Mouse (Mus musculus) spleen, adult 2 months (tissue): ENCODE measurements around the gene Best2. TPM values are rescaled to one million over a fixed set of nuclear protein-coding genes. Genes with fewer than 3 reads are reported as not detected.

Experiments
- DNase-seq, 2 experiments: peaks; one replicate each; pipeline versions ENCODE4 v3.0.0 to v3.0.0-alpha.2; 2012 to 2021; ENCODE audit warnings: low spot score in 2 of 2, low read depth in 1 of 2
- H3K27ac ChIP-seq: fragments of 200-500 bp; 2 replicates; pipeline ENCODE4 v1.5.1; 2012; ENCODE audit warnings: low read length, inconsistent platforms; ENCODE audit not compliant: insufficient read depth
- H3K27me3 ChIP-seq: fragments of 200-500 bp; 2 replicates; pipeline ENCODE4 v1.6.1; 2012; ENCODE audit warnings: mild to moderate bottlenecking, moderate library complexity, low read length, inconsistent platforms; ENCODE audit not compliant: control insufficient read depth, insufficient read depth
- H3K36me3 ChIP-seq: fragments of 200-500 bp; 2 replicates; pipeline ENCODE4 v1.6.1; 2012; ENCODE audit warnings: mild to moderate bottlenecking, low read length, inconsistent platforms; ENCODE audit not compliant: control insufficient read depth, insufficient read depth
- H3K4me1 ChIP-seq: fragments of 200-500 bp; 2 replicates; pipeline ENCODE4 v1.6.1; 2011; ENCODE audit warnings: inconsistent platforms; ENCODE audit not compliant: control insufficient read depth, insufficient read depth, insufficient read length
- H3K4me3 ChIP-seq: fragments of 200-500 bp; 2 replicates; pipeline ENCODE4 v1.5.1; 2011; ENCODE audit warnings: mild to moderate bottlenecking, inconsistent platforms; ENCODE audit not compliant: insufficient read depth, insufficient read length; ENCODE audit errors: extremely low read depth
- CTCF ChIP-seq: fragments of 200-500 bp; IDR thresholded peaks from 2 replicates; pipeline ENCODE4 v1.5.1; 2011; ENCODE audit warnings: mild to moderate bottlenecking, inconsistent platforms; ENCODE audit not compliant: insufficient read depth, insufficient read length, insufficient replicate concordance; ENCODE audit errors: extremely low read depth
- POLR2A ChIP-seq: fragments of 200-500 bp; IDR thresholded peaks from 2 replicates; pipeline ENCODE4 v1.6.1; 2011; ENCODE audit warnings: low read depth, low read length, inconsistent platforms
- WGBS: fragments of 180-500 bp; shearing (Covaris S2); methylation state at CpG from one replicate; pipeline ENCODE4 v1.1.7; 2018; 5-methylcytosine and 5-hydroxymethylcytosine counted together
- polyA plus RNA-seq: library from polyadenylated mRNA; depleted of rRNA; stranded (reverse); fragments of >200 nt; gene quantifications from 2 replicates; pipeline ENCODE4 v1.2.3, GENCODE M21; 2012

Gene Best2
- polyA plus RNA-seq, 1 experiment, result not detected

- no peak for TF ChIP-seq CTCF
- no peak overlapping the region for H3K4me3 ChIP-seq
- no peaks in the 10 kb centered on the region for H3K27me3 ChIP-seq
- no peak for DNase-seq
- peaks cover 18% of the 10 kb centered on the region for H3K36me3 ChIP-seq
- H3K4me1 ChIP-seq, result peaks cover 9% of the 10 kb centered on the region; the same call in 1 of the 2 replicates
- 81% methylated on average over 1 of the region's 1 CpGs for WGBS
- H3K27ac ChIP-seq, result no peak overlapping the region
Measured at GRCm38 (mm10) chr8:85033867-85034266, 19.5 kb upstream of the Best2 start.

DNA sequence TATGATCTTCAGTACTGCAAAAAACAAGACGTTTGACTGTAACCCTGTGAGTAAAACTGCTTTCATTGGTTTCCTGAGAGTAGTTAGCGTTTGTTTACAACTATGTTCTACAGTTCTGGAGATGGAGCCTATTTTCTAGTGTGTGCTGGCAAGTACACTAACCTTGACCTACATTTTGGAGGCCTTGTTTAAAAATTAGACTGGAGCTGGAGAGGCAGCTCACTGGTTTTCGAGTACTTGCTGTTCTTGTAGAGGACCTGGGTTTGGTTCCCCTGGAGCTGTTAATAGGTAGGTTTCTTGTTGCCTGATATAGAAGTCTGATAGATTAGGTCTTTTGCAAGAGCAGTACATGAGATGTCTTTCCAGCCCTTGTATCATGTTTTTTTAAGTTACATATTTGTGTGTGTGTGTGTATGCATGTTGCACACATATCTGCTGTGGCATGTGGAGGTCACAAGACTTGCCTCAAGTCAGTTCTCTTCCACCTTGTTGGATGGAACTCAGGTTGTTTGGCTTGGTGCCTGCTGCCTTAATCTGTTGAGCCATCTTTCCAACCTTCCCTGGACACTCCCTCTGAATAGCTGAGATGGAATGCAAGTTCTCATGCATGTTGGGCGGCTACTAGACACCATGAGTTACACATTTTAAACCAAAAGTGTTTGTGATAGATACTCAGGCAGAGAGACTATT is 18.4 kb upstream of the Best2 start:
- Histone ChIP-seq H3K4me3 (no peak overlapping the region), H3K4me1 (peaks cover 12% of the 10 kb centered on the region; the same call in 1 of the 2 replicates), H3K27ac (no peak overlapping the region), H3K27me3 (no peaks in the 10 kb centered on the region), H3K36me3 (peaks cover 18% of the 10 kb centered on the region)
- no peak for DNase-seq
- 91% methylated on average over 4 of the region's 4 CpGs for WGBS
- TF ChIP-seq POLR2A, result no peak
- no peak for TF ChIP-seq CTCF

- Histone ChIP-seq H3K27me3 (no peaks in the 10 kb centered on the region), H3K27ac (no peak overlapping the region), H3K4me1 (peaks cover 12% of the 10 kb centered on the region; the same call in 1 of the 2 replicates), H3K36me3 (peaks cover 18% of the 10 kb centered on the region), H3K4me3 (no peak overlapping the region)
- TF ChIP-seq POLR2A, result no peak
- no peak for TF ChIP-seq CTCF
- WGBS, result 89% methylated on average over 14 of the region's 14 CpGs
- DNase-seq, result no peak
Measured at GRCm38 (mm10) chr8:85029271-85029670, 14.9 kb upstream of the Best2 start.

- peaks cover 12% of the 10 kb centered on the region; the same call in 1 of the 2 replicates for H3K4me1 ChIP-seq
- H3K27ac ChIP-seq, result no peak overlapping the region
- TF ChIP-seq CTCF (no peak), POLR2A (no peak)
- no peaks in the 10 kb centered on the region for H3K27me3 ChIP-seq
- no peak overlapping the region for H3K4me3 ChIP-seq
- H3K36me3 ChIP-seq, result peaks cover 17% of the 10 kb centered on the region
- 7% methylated on average over 2 of the region's 2 CpGs for WGBS
- no peak for DNase-seq
Measured at GRCm38 (mm10) chr8:85027922-85028321, 13.6 kb upstream of the Best2 start.

DNA sequence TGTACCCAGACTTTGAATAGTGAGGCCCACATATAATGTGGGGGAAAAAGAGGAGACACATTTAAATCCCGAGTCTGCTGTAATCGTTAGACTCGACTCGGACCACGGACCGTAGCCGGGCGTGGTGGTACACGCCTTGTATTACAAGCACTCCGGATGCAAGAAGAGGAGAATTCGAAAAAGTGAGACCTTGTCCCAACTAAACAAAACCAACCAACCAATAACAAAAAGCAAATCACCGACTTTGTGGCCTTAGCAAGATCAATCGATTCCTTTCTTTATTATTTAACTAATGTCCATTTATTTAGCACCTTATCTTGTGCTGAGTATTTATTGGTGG is 13.2 kb upstream of the Best2 start:
- DNase-seq, result no peak
- TF ChIP-seq POLR2A (no peak), CTCF (no peak)
- peak overlapping the region; percentile 50; the same call in 1 of the 2 replicates for H3K27ac ChIP-seq
- peaks cover 12% of the 10 kb centered on the region; the same call in 1 of the 2 replicates for H3K4me1 ChIP-seq
- H3K36me3 ChIP-seq, result peaks cover 13% of the 10 kb centered on the region
- WGBS, result 1% methylated on average over 13 of the region's 13 CpGs
- no peaks in the 10 kb centered on the region for H3K27me3 ChIP-seq
- peak overlapping the region; percentile 95 for H3K4me3 ChIP-seq

GRCm38 (mm10) chr8:85026670-85027515 is 12.6 kb upstream of the Best2 start, which contains the start of gene Trir:
Gene Trir, plus strand, starts transcription at chr8:85026823.
- Histone ChIP-seq H3K36me3 (peaks cover 13% of the 10 kb centered on the region), H3K4me1 (peaks cover 12% of the 10 kb centered on the region; the same call in 1 of the 2 replicates), H3K27ac (peak within 1 kb of the TSS; percentile 98), H3K27me3 (no peaks in the 10 kb centered on the region), H3K4me3 (peak within 1 kb of the TSS; percentile 95)
- TF ChIP-seq POLR2A, result peak; percentile 95
- TF ChIP-seq CTCF, result no peak
- under 1% methylated on average over 71 of the region's 75 CpGs for WGBS
- DNase-seq, result peak; percentile 91 to 97
